Mouse (Mus musculus) liver, embryonic 14.5 days (tissue): ENCODE results near the gene Mepe. TPM values are rescaled to one million over a fixed set of nuclear protein-coding genes. Genes with fewer than 3 reads are reported as not detected.

ENCODE experiments used
- ATAC-seq: fragments of 200-750 bp; cut with Nextera tagmentation; 2 replicates; pipeline ENCODE4 v1.8.0; 2017; ENCODE audit warnings: moderate number of reproducible peaks, mild to moderate bottlenecking, moderate library complexity; ENCODE audit not compliant: insufficient read depth
- DNase-seq, 3 experiments: peaks; one replicate each; pipeline ENCODE4 v3.0.0-alpha.2; 2012 to 2013; ENCODE audit warnings: low read depth in 3 of 3, low spot score in 3 of 3
- H3K27ac ChIP-seq: fragments of 300-500 bp; sonication (generic); 2 replicates; pipeline ENCODE4 v1.5.1; 2014; ENCODE audit warnings: moderate library complexity, mild to moderate bottlenecking, control low read depth, inconsistent platforms
- H3K27me3 ChIP-seq: fragments of 300-500 bp; sonication (generic); 2 replicates; pipeline ENCODE4 v1.6.1; 2014; ENCODE audit warnings: mild to moderate bottlenecking, low read length, moderate library complexity; ENCODE audit not compliant: control insufficient read depth, insufficient read depth
- H3K36me3 ChIP-seq: fragments of 300-500 bp; sonication (generic); replicated peaks from 2 replicates; pipeline ENCODE4 v1.6.1; 2014; ENCODE audit warnings: low read depth; ENCODE audit not compliant: control insufficient read depth, insufficient read depth
- H3K4me1 ChIP-seq, 2 experiments: fragments of 200-500 bp in 1 of 2; fragments of 300-500 bp in 1 of 2; sonication (generic) in 1 of 2; replicated peaks; 2 replicates each; pipeline ENCODE4 v1.6.1; 2012 to 2014; ENCODE audit warnings: antibody characterized with exemption in 1 of 2, inconsistent platforms in 1 of 2, low read length in 1 of 2; ENCODE audit not compliant: control insufficient read depth in 2 of 2, insufficient read depth in 2 of 2
- H3K4me2 ChIP-seq: fragments of 300-500 bp; sonication (generic); 2 replicates; pipeline ENCODE4 v1.6.1; 2014; ENCODE audit warnings: low read depth, mild to moderate bottlenecking, control low read depth, moderate library complexity
- H3K4me3 ChIP-seq, 2 experiments: fragments of 200-500 bp in 1 of 2; fragments of 300-500 bp in 1 of 2; sonication (generic) in 1 of 2; 2 replicates each; pipeline ENCODE4 v1.5.1; 2012 to 2014; ENCODE audit warnings: low read depth in 2 of 2, low read length in 2 of 2, mild to moderate bottlenecking in 2 of 2, control low read depth in 1 of 2, inconsistent platforms in 1 of 2, moderate library complexity in 1 of 2; ENCODE audit not compliant: insufficient read depth in 1 of 2
- H3K9ac ChIP-seq: fragments of 300-500 bp; sonication (generic); replicated peaks from 2 replicates; pipeline ENCODE4 v1.6.1; 2014; ENCODE audit warnings: mild to moderate bottlenecking, control low read depth, moderate library complexity
- H3K9me3 ChIP-seq: fragments of 300-500 bp; sonication (generic); 2 replicates; pipeline ENCODE4 v1.6.1; 2016; ENCODE audit warnings: low read length, mixed read lengths; ENCODE audit not compliant: control insufficient read depth
- CTCF ChIP-seq: IDR thresholded peaks from 2 replicates; pipeline ENCODE4 v1.5.1; 2016; ENCODE audit warnings: antibody characterized with exemption, low read depth, control low read depth
- EP300 ChIP-seq: IDR thresholded peaks from 2 replicates; pipeline ENCODE4 v1.6.1; 2016; ENCODE audit warnings: antibody characterized with exemption, low read depth
- WGBS: fragments of 180-500 bp; shearing (Covaris S2); extraction: QIAGEN DNeasy Blood & Tissue Kit; methylation state at CpG from one replicate; pipeline ENCODE4 v1.1.7; 2014; ENCODE audit not compliant: insufficient replicate concordance; 5-methylcytosine and 5-hydroxymethylcytosine counted together
- polyA plus RNA-seq, 2 experiments: library from polyadenylated mRNA; depleted of rRNA in 1 of 2; stranded (reverse) in 1 of 2; unstranded in 1 of 2; fragments of >200 nt; fragmentation: Nextera tagmentation in 1 of 2; extraction: Ambion mirVana in 1 of 2; gene quantifications; 2 replicates each; pipeline versions ENCODE4 v1.2.1 to v1.2.3; 2012 to 2014

Gene Mepe
- polyA plus RNA-seq, 2 experiments, result not detected

- 71% methylated on average over 4 of the region's 4 CpGs for WGBS
- no peak for TF ChIP-seq CTCF
- no peak for TF ChIP-seq EP300
These were observed 12.4 kb downstream of the Mepe start for GRCm38 (mm10) chr5:104337491-104337890.

GRCm38 (mm10) chr5:104339009-104339408 is 13.9 kb downstream of the Mepe start:
- Histone ChIP-seq H3K4me2 (no peak overlapping the region), H3K27ac (no peak overlapping the region), H3K9me3 (no peaks in the 10 kb centered on the region), H3K4me3 (no peak overlapping the region), H3K27me3 (no peaks in the 10 kb centered on the region), H3K4me1 (no peaks in the 10 kb centered on the region), H3K36me3 (no peaks in the 10 kb centered on the region), H3K9ac (no peak overlapping the region)
- ATAC-seq (no peak), DNase-seq (no peak)
- 60% methylated on average over 5 of the region's 5 CpGs for WGBS
- no peak for TF ChIP-seq EP300

More at GRCm38 (mm10) chr5:104337491-104337890, 12.4 kb downstream of the Mepe start:
- Histone ChIP-seq H3K9me3 (no peaks in the 10 kb centered on the region), H3K27ac (no peak overlapping the region), H3K4me2 (no peak overlapping the region), H3K4me1 (no peaks in the 10 kb centered on the region), H3K4me3 (no peak overlapping the region), H3K27me3 (no peaks in the 10 kb centered on the region), H3K9ac (no peak overlapping the region), H3K36me3 (no peaks in the 10 kb centered on the region)
- DNase-seq (no peak), ATAC-seq (no peak)

- no peak overlapping the region for H3K27ac ChIP-seq
- DNase-seq, result no peak
- no peaks in the 10 kb centered on the region for H3K36me3 ChIP-seq
- no peaks in the 10 kb centered on the region for H3K27me3 ChIP-seq
- no peaks in the 10 kb centered on the region for H3K9me3 ChIP-seq
- no peak overlapping the region for H3K9ac ChIP-seq
- no peak for ATAC-seq
- no peak overlapping the region for H3K4me3 ChIP-seq
- WGBS, result 16% methylated on average over 14 of the region's 14 CpGs
- peak; percentile 48 for TF ChIP-seq CTCF
- no peak for TF ChIP-seq EP300
- no peak overlapping the region for H3K4me2 ChIP-seq
- no peaks in the 10 kb centered on the region for H3K4me1 ChIP-seq
These were observed 14.8 kb downstream of the Mepe start for GRCm38 (mm10) chr5:104339706-104340512.

- no peak overlapping the region for H3K4me3 ChIP-seq
- H3K9ac ChIP-seq, result no peak overlapping the region
- TF ChIP-seq CTCF (no peak), EP300 (no peak)
- WGBS, result 57% methylated on average over 4 of the region's 4 CpGs
- no peaks in the 10 kb centered on the region for H3K4me1 ChIP-seq
- H3K9me3 ChIP-seq, result no peaks in the 10 kb centered on the region
- no peak overlapping the region for H3K27ac ChIP-seq
- H3K27me3 ChIP-seq, result no peaks in the 10 kb centered on the region
- H3K4me2 ChIP-seq, result no peak overlapping the region
- ATAC-seq (no peak), DNase-seq (no peak)
- no peaks in the 10 kb centered on the region for H3K36me3 ChIP-seq
These were observed 15.3 kb downstream of the Mepe start for GRCm38 (mm10) chr5:104340513-104340829.

- H3K4me1 ChIP-seq, result no peaks in the 10 kb centered on the region
- TF ChIP-seq CTCF (no peak), EP300 (no peak)
- no peak overlapping the region for H3K9ac ChIP-seq
- no peak overlapping the region for H3K4me2 ChIP-seq
- no peaks in the 10 kb centered on the region for H3K27me3 ChIP-seq
- no peaks in the 10 kb centered on the region for H3K9me3 ChIP-seq
- H3K4me3 ChIP-seq, result no peak overlapping the region
- no peak overlapping the region for H3K27ac ChIP-seq
- H3K36me3 ChIP-seq, result no peaks in the 10 kb centered on the region
- ATAC-seq, result no peak
- no peak for DNase-seq
- 35% methylated on average over 6 of the region's 6 CpGs for WGBS
These were observed 17.8 kb downstream of the Mepe start for GRCm38 (mm10) chr5:104342881-104343280.
